Mouse (Mus musculus) erythroblast, embryonic 14.5 days (primary cell): ENCODE measurements around the gene Bap1. TPM values are rescaled to one million over a fixed set of nuclear protein-coding genes. Genes with fewer than 3 reads are reported as not detected.

Experiments used
- H3K27me3 ChIP-seq: 2 replicates; pipeline ENCODE4 v1.6.1; 2012; ENCODE audit warnings: inconsistent platforms; ENCODE audit not compliant: control insufficient read depth
- H3K36me3 ChIP-seq: 2 replicates; pipeline ENCODE4 v1.6.1; 2012; ENCODE audit warnings: mild to moderate bottlenecking, inconsistent platforms; ENCODE audit not compliant: control insufficient read depth
- H3K4me1 ChIP-seq: 2 replicates; pipeline ENCODE4 v1.6.1; 2012; ENCODE audit warnings: inconsistent platforms; ENCODE audit not compliant: control insufficient read depth
- H3K4me3 ChIP-seq: replicated peaks from 2 replicates; pipeline ENCODE3; 2012; ENCODE audit warnings: moderate library complexity, mild to moderate bottlenecking, inconsistent platforms
- H3K9me3 ChIP-seq: 2 replicates; pipeline ENCODE4 v1.6.1; 2012; ENCODE audit warnings: low read length, inconsistent platforms, mixed read lengths; ENCODE audit not compliant: control insufficient read depth
- GATA1 ChIP-seq: IDR thresholded peaks from 2 replicates; pipeline ENCODE4 v1.6.1; 2012; ENCODE audit warnings: low read length, inconsistent platforms, mixed read lengths
- TAL1 ChIP-seq: IDR thresholded peaks from 3 replicates; pipeline ENCODE4 v1.6.1; 2012; ENCODE audit warnings: low read length, inconsistent platforms, mixed read lengths
- polyA plus RNA-seq: library from polyadenylated mRNA; stranded (reverse); fragments of >175 nt; gene quantifications from 2 replicates; pipeline ENCODE4 v1.2.3, GENCODE M21; 2012

The Bap1 gene
- polyA plus RNA-seq, 1 experiment: 6.9 TPM

- Histone ChIP-seq H3K36me3 (peaks cover 16% of the 10 kb centered on the region), H3K4me1 (peaks cover 34% of the 10 kb centered on the region), H3K4me3 (no peak overlapping the region), H3K27me3 (no peaks in the 10 kb centered on the region), H3K9me3 (no peaks in the 10 kb centered on the region)
- TF ChIP-seq GATA1 (no peak), TAL1 (no peak)
These were observed 2.9 kb upstream of the Bap1 start for GRCm38 (mm10) chr14:31248396-31248795.

- TF ChIP-seq TAL1 (no peak), GATA1 (no peak)
- Histone ChIP-seq H3K4me3 (peak overlapping the region; percentile 79), H3K36me3 (peaks cover 37% of the 10 kb centered on the region), H3K4me1 (peaks cover 39% of the 10 kb centered on the region), H3K9me3 (no peaks in the 10 kb centered on the region), H3K27me3 (no peaks in the 10 kb centered on the region)
These were observed 797 bp upstream of the Bap1 start for GRCm38 (mm10) chr14:31250222-31251083.

GRCm38 (mm10) chr14:31251626-31252025 is 376 bp downstream of the Bap1 start:
- Histone ChIP-seq H3K9me3 (no peaks in the 10 kb centered on the region), H3K4me3 (peak overlapping the region; percentile 79), H3K36me3 (peaks cover 48% of the 10 kb centered on the region), H3K4me1 (peaks cover 39% of the 10 kb centered on the region), H3K27me3 (no peaks in the 10 kb centered on the region)
- no peak for TF ChIP-seq GATA1

- H3K27me3 ChIP-seq: no peaks in the 10 kb centered on the region
- TF ChIP-seq GATA1: no peak
- no peak for TF ChIP-seq TAL1
- H3K36me3 ChIP-seq: peaks cover 51% of the 10 kb centered on the region
- H3K4me3 ChIP-seq: peak overlapping the region; percentile 79
- no peaks in the 10 kb centered on the region for H3K9me3 ChIP-seq
- H3K4me1 ChIP-seq: peaks cover 40% of the 10 kb centered on the region
These were observed 841 bp downstream of the Bap1 start for GRCm38 (mm10) chr14:31252091-31252490.

DNA sequence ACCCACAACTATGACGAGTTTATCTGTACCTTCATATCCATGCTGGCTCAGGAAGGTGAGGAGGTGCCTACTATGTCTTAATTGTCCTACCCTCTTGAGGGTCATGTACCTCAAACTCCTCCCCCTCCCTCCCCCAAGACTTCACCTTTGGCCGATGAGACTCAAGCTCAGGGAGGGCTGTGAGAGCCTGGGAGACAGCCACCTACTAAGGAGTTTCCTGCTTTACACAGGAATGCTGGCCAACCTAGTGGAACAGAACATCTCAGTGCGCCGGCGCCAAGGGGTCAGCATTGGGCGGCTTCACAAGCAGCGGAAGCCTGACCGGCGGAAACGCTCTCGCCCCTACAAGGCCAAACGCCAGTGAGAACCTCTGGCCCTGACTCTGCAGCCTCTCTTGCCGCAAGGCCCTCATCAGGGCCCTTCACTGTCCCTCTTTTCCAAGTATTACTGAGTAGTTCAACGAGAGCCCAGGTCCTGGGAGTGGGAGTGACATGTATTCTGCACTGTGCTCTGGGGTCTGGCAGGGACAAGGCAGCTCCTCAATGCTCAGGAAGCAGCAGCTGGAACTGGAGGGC is 7.3 kb downstream of the Bap1 start:
- Histone ChIP-seq H3K9me3 (no peaks in the 10 kb centered on the region), H3K4me1 (peaks cover 68% of the 10 kb centered on the region), H3K4me3 (no peak overlapping the region), H3K27me3 (no peaks in the 10 kb centered on the region), H3K36me3 (peaks cover 100% of the 10 kb centered on the region)
- no peak for TF ChIP-seq TAL1
- no peak for TF ChIP-seq GATA1

DNA sequence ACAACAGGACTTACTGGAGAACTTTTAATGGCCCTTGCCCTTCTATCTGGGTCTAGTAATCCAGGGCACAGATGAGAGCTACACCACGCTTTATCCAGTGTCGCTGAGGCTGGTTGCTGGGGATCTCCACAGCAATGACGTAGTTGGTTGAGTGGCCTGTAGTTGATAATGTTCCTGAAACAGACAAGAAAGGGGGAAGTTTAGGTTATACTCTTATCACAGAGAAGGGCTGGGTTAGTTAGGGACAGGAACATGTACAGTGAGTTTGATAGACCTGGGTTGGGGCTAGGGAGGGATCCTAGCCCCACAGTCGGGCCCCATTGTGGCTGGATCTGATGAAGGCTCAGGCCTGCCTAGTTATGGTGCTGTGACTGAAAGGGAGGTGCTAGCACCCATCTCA is 9.1 kb downstream of the Bap1 start:
- H3K4me1 ChIP-seq: peaks cover 70% of the 10 kb centered on the region
- no peaks in the 10 kb centered on the region for H3K27me3 ChIP-seq
- H3K4me3 ChIP-seq: peak overlapping the region; percentile 53
- H3K36me3 ChIP-seq: peaks cover 86% of the 10 kb centered on the region
- H3K9me3 ChIP-seq: no peaks in the 10 kb centered on the region
- no peak for TF ChIP-seq GATA1
- no peak for TF ChIP-seq TAL1

GRCm38 (mm10) chr14:31260932-31261331 is 9.7 kb downstream of the Bap1 start:
- Histone ChIP-seq H3K4me1 (peaks cover 70% of the 10 kb centered on the region), H3K9me3 (no peaks in the 10 kb centered on the region), H3K4me3 (peak overlapping the region; percentile 53), H3K27me3 (no peaks in the 10 kb centered on the region), H3K36me3 (peaks cover 81% of the 10 kb centered on the region)
- TF ChIP-seq GATA1 (peak; percentile 67), TAL1 (peak; percentile 67)

DNA sequence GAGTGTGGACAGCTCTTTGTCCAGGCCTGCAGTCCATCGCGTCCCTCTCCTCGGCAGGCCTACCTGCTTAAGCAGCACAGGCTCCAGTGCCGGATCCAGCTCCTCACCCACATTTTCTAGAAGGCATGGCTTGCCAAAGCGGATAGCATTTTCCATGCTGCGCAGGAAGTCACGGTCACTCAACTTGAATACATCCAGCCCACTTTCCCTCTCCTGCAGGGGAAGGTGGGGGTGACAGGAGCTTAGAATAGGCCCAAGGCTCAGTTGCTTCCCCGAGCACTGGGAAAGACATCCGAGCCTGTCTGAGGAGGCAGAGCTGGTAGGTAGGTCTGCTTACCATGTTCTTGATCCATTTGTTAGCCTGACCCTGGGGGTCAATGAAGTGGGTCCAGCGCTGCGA is 16.4 kb downstream of the Bap1 start:
- Histone ChIP-seq H3K36me3 (peaks cover 14% of the 10 kb centered on the region), H3K27me3 (peaks cover 17% of the 10 kb centered on the region), H3K4me1 (peaks cover 31% of the 10 kb centered on the region), H3K9me3 (no peaks in the 10 kb centered on the region), H3K4me3 (no peak overlapping the region)
- no peak for TF ChIP-seq GATA1
- no peak for TF ChIP-seq TAL1

- H3K4me1 ChIP-seq: peaks cover 24% of the 10 kb centered on the region
- peaks cover 6% of the 10 kb centered on the region for H3K36me3 ChIP-seq
- H3K27me3 ChIP-seq: peaks cover 17% of the 10 kb centered on the region
- TF ChIP-seq GATA1: no peak
- TF ChIP-seq TAL1: no peak
- H3K9me3 ChIP-seq: no peaks in the 10 kb centered on the region
- no peak overlapping the region for H3K4me3 ChIP-seq
These were observed 17.2 kb downstream of the Bap1 start for GRCm38 (mm10) chr14:31268301-31269001.
